Mouse (Mus musculus) liver, embryonic 14.5 days (tissue): ENCODE results near the gene Rab5b. TPM values are rescaled to one million over a fixed set of nuclear protein-coding genes. Genes with fewer than 3 reads are reported as not detected.

Experiments
- ATAC-seq: fragments of 200-750 bp; cut with Nextera tagmentation; 2 replicates; pipeline ENCODE4 v1.8.0; 2017; ENCODE audit warnings: moderate number of reproducible peaks, mild to moderate bottlenecking, moderate library complexity; ENCODE audit not compliant: insufficient read depth
- DNase-seq, 3 experiments: peaks; one replicate each; pipeline ENCODE4 v3.0.0-alpha.2; 2012 to 2013; ENCODE audit warnings: low read depth in 3 of 3, low spot score in 3 of 3
- H3K27ac ChIP-seq: fragments of 300-500 bp; sonication (generic); 2 replicates; pipeline ENCODE4 v1.5.1; 2014; ENCODE audit warnings: moderate library complexity, mild to moderate bottlenecking, control low read depth, inconsistent platforms
- H3K27me3 ChIP-seq: fragments of 300-500 bp; sonication (generic); 2 replicates; pipeline ENCODE4 v1.6.1; 2014; ENCODE audit warnings: mild to moderate bottlenecking, low read length, moderate library complexity; ENCODE audit not compliant: control insufficient read depth, insufficient read depth
- H3K36me3 ChIP-seq: fragments of 300-500 bp; sonication (generic); replicated peaks from 2 replicates; pipeline ENCODE4 v1.6.1; 2014; ENCODE audit warnings: low read depth; ENCODE audit not compliant: control insufficient read depth, insufficient read depth
- H3K4me1 ChIP-seq, 2 experiments: fragments of 200-500 bp in 1 of 2; fragments of 300-500 bp in 1 of 2; sonication (generic) in 1 of 2; replicated peaks; 2 replicates each; pipeline ENCODE4 v1.6.1; 2012 to 2014; ENCODE audit warnings: antibody characterized with exemption in 1 of 2, inconsistent platforms in 1 of 2, low read length in 1 of 2; ENCODE audit not compliant: control insufficient read depth in 2 of 2, insufficient read depth in 2 of 2
- H3K4me2 ChIP-seq: fragments of 300-500 bp; sonication (generic); 2 replicates; pipeline ENCODE4 v1.6.1; 2014; ENCODE audit warnings: low read depth, mild to moderate bottlenecking, control low read depth, moderate library complexity
- H3K4me3 ChIP-seq, 2 experiments: fragments of 200-500 bp in 1 of 2; fragments of 300-500 bp in 1 of 2; sonication (generic) in 1 of 2; 2 replicates each; pipeline ENCODE4 v1.5.1; 2012 to 2014; ENCODE audit warnings: low read depth in 2 of 2, low read length in 2 of 2, mild to moderate bottlenecking in 2 of 2, control low read depth in 1 of 2, inconsistent platforms in 1 of 2, moderate library complexity in 1 of 2; ENCODE audit not compliant: insufficient read depth in 1 of 2
- H3K9ac ChIP-seq: fragments of 300-500 bp; sonication (generic); replicated peaks from 2 replicates; pipeline ENCODE4 v1.6.1; 2014; ENCODE audit warnings: mild to moderate bottlenecking, control low read depth, moderate library complexity
- H3K9me3 ChIP-seq: fragments of 300-500 bp; sonication (generic); 2 replicates; pipeline ENCODE4 v1.6.1; 2016; ENCODE audit warnings: low read length, mixed read lengths; ENCODE audit not compliant: control insufficient read depth
- CTCF ChIP-seq: IDR thresholded peaks from 2 replicates; pipeline ENCODE4 v1.5.1; 2016; ENCODE audit warnings: antibody characterized with exemption, low read depth, control low read depth
- EP300 ChIP-seq: IDR thresholded peaks from 2 replicates; pipeline ENCODE4 v1.6.1; 2016; ENCODE audit warnings: antibody characterized with exemption, low read depth
- WGBS: fragments of 180-500 bp; shearing (Covaris S2); extraction: QIAGEN DNeasy Blood & Tissue Kit; methylation state at CpG from one replicate; pipeline ENCODE4 v1.1.7; 2014; ENCODE audit not compliant: insufficient replicate concordance; 5-methylcytosine and 5-hydroxymethylcytosine counted together
- polyA plus RNA-seq, 2 experiments: library from polyadenylated mRNA; depleted of rRNA in 1 of 2; stranded (reverse) in 1 of 2; unstranded in 1 of 2; fragments of >200 nt; fragmentation: Nextera tagmentation in 1 of 2; extraction: Ambion mirVana in 1 of 2; gene quantifications; 2 replicates each; pipeline versions ENCODE4 v1.2.1 to v1.2.3; 2012 to 2014

Rab5b gene
- polyA plus RNA-seq, 2 experiments = 19.3 to 24.5 TPM

GRCm38 (mm10) chr10:128743235-128743634 lies 47.2 kb upstream of the Rab5b start:
- H3K4me1 ChIP-seq = peaks cover 0 to 30% of the 10 kb centered on the region in 2 experiments
- ATAC-seq = no peak
- DNase-seq = no peak
- H3K9ac ChIP-seq = no peak overlapping the region; the same call in 1 of the 2 replicates
- no peak for TF ChIP-seq CTCF
- no peak for TF ChIP-seq EP300
- 3% methylated on average over 7 of the region's 7 CpGs for WGBS
- no peaks in the 10 kb centered on the region for H3K9me3 ChIP-seq
- peaks cover 39% of the 10 kb centered on the region for H3K27me3 ChIP-seq
- no peaks in the 10 kb centered on the region for H3K36me3 ChIP-seq
- H3K4me2 ChIP-seq = peak overlapping the region; percentile 60
- no peak overlapping the region for H3K27ac ChIP-seq
- peak overlapping the region; percentile 42 to 71 for H3K4me3 ChIP-seq

- H3K27me3 ChIP-seq = peaks cover 39% of the 10 kb centered on the region
- H3K36me3 ChIP-seq = no peaks in the 10 kb centered on the region
- H3K4me3 ChIP-seq = peak overlapping the region in 1 of 2 experiments; percentile 42; a peak in 2 of 4 replicates
- ATAC-seq (no peak), DNase-seq (no peak)
- H3K27ac ChIP-seq = no peak overlapping the region
- H3K9me3 ChIP-seq = no peaks in the 10 kb centered on the region
- TF ChIP-seq EP300 = no peak
- no peak for TF ChIP-seq CTCF
- 36% methylated on average over 4 of the region's 4 CpGs for WGBS
- H3K9ac ChIP-seq = no peak overlapping the region
- H3K4me2 ChIP-seq = peak overlapping the region; percentile 60
- H3K4me1 ChIP-seq = peaks cover under 1 to 30% of the 10 kb centered on the region in 2 experiments
Measured at GRCm38 (mm10) chr10:128742616-128743015, 46.6 kb upstream of the Rab5b start.

GRCm38 (mm10) chr10:128740296-128740695 lies 44.2 kb upstream of the Rab5b start:
- TF ChIP-seq CTCF (no peak), EP300 (no peak)
- DNase-seq = no peak
- Histone ChIP-seq H3K27ac (no peak overlapping the region), H3K9me3 (no peaks in the 10 kb centered on the region), H3K9ac (no peak overlapping the region), H3K36me3 (no peaks in the 10 kb centered on the region), H3K27me3 (peaks cover 36% of the 10 kb centered on the region), H3K4me3 (no peak overlapping the region), H3K4me1 (peaks cover 3 to 20% of the 10 kb centered on the region in 2 experiments), H3K4me2 (no peak overlapping the region)
- ATAC-seq = peak; percentile 50; the same call in 1 of the 2 replicates
- 14% methylated on average over 2 of the region's 2 CpGs for WGBS

- no peak overlapping the region for H3K9ac ChIP-seq
- WGBS = 13% methylated on average over 15 of the region's 15 CpGs
- ATAC-seq = 0 out of 2 replicates have a peak, but pooled peaks have one; percentile 50
- peaks cover 3 to 6% of the 10 kb centered on the region in 2 experiments; a peak in 2 of 4 replicates for H3K4me1 ChIP-seq
- H3K36me3 ChIP-seq = no peaks in the 10 kb centered on the region
- DNase-seq = no peak
- H3K9me3 ChIP-seq = no peaks in the 10 kb centered on the region
- peak overlapping the region; percentile 51 for H3K4me2 ChIP-seq
- H3K27me3 ChIP-seq = peaks cover 10% of the 10 kb centered on the region
- no peak overlapping the region for H3K27ac ChIP-seq
- no peak overlapping the region for H3K4me3 ChIP-seq
- TF ChIP-seq CTCF (no peak), EP300 (no peak)
Measured at GRCm38 (mm10) chr10:128737435-128737834, 41.4 kb upstream of the Rab5b start.

GRCm38 (mm10) chr10:128731992-128732391 lies 35.9 kb upstream of the Rab5b start:
- no peak overlapping the region for H3K27ac ChIP-seq
- H3K27me3 ChIP-seq = no peaks in the 10 kb centered on the region
- DNase-seq (no peak), ATAC-seq (no peak)
- no peak for TF ChIP-seq CTCF
- H3K9me3 ChIP-seq = no peaks in the 10 kb centered on the region
- no peaks in the 10 kb centered on the region for H3K36me3 ChIP-seq
- no peak overlapping the region for H3K4me2 ChIP-seq
- H3K9ac ChIP-seq = no peak overlapping the region
- H3K4me3 ChIP-seq = no peak overlapping the region
- H3K4me1 ChIP-seq = no peaks in the 10 kb centered on the region
